Comparison of ENCODE assay signal across 8 mouse cellular contexts in the genomic region with DNA sequence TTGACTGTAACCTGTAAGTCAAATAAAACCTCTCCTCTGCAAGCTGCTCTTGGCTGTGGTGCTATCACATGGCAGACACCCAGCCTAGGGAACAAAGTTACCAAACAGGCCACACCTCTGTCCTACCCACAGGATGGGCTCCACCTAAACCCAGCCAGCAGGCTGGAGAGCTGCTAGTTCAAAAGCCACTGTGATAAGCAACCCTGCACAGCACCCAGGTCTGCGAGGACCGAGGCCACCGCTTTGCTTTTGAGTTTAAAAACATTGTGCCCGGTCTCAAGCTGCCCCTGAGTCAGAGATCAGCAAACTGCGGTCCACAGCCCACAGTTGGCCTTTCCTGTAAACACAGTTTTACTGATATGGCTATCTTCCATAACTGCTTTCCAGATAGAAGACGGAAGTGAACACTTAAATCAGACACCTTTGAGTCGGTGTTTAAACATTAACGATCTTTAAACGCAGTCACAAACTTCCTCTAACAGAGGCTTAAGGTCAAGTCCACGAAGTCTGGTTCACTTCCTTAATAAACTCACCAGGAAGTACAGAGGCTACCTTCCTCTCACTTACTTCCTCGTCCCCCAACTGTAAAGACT. TPM values are rescaled to one million over a fixed set of nuclear protein-coding genes. Genes with fewer than 3 reads are reported as not detected.
DNase-seq lines count a peak whose midpoint lies in the region; ATAC-seq and TF ChIP-seq lines count a peak whose summit lies in the region.

No protein-coding gene starts in this region.

- H3K4me3 ChIP-seq in hindbrain, embryonic 10.5 days: no peak overlapping the region
- H3K4me3 ChIP-seq in hindbrain, embryonic 14.5 days (replicated peaks; ENCODE audit: low read length): no peak overlapping the region
- no peak overlapping the region for H3K4me3 ChIP-seq in cortical plate, adult 2 months (ENCODE audit: insufficient read depth, low read length)
- H3K4me3 ChIP-seq in intestine, embryonic 14.5 days (ENCODE audit: low read depth, low read length): no peak overlapping the region
- H3K4me3 ChIP-seq in lung, embryonic 15.5 days: no peak overlapping the region
- no peak overlapping the region for H3K4me3 ChIP-seq in stomach, embryonic 16.5 days (replicated peaks; ENCODE audit: low read length)
- H3K4me3 ChIP-seq in forebrain, postnatal 0 days (ENCODE audit: low read depth, low read length): no peak overlapping the region

- WGBS in hindbrain, embryonic 10.5 days: 88% methylated on average over 11 of the region's 11 CpGs
- 81% methylated on average over 11 of the region's 11 CpGs for WGBS in hindbrain, embryonic 14.5 days
- 36% methylated on average over 11 of the region's 11 CpGs for WGBS in intestine, embryonic 14.5 days
- 19% methylated on average over 11 of the region's 11 CpGs for WGBS in lung, embryonic 15.5 days
- WGBS in stomach, embryonic 16.5 days: 31% methylated on average over 11 of the region's 11 CpGs
- 83% methylated on average over 11 of the region's 11 CpGs for WGBS in forebrain, postnatal 0 days

- peak overlapping the region; percentile 20; the same call in 1 of the 2 replicates for H3K27ac ChIP-seq in hindbrain, embryonic 10.5 days
- H3K27ac ChIP-seq in hindbrain, embryonic 14.5 days: no peak overlapping the region
- peak overlapping the region; percentile 83 for H3K27ac ChIP-seq in cortical plate, adult 2 months (ENCODE audit: insufficient read depth, low read length)
- peak overlapping the region; percentile 85 for H3K27ac ChIP-seq in intestine, embryonic 14.5 days (ENCODE audit: low read depth)
- peak overlapping the region; percentile 51 for H3K27ac ChIP-seq in lung, embryonic 15.5 days
- peak overlapping the region; percentile 83 for H3K27ac ChIP-seq in stomach, embryonic 16.5 days (ENCODE audit: low read length)
- no peak overlapping the region for H3K27ac ChIP-seq in forebrain, postnatal 0 days (ENCODE audit: low read depth, low read length)

- ATAC-seq in hindbrain, embryonic 14.5 days (ENCODE audit: low FRiP score): no peak
- ATAC-seq in intestine, embryonic 14.5 days (replicated peaks; ENCODE audit: low FRiP score, low TSS enrichment, low read depth): peak; percentile 89
- ATAC-seq in lung, embryonic 15.5 days (ENCODE audit: borderline replicate concordance, extremely low read depth, low FRiP score, low TSS enrichment): peak; percentile 67; the same call in 1 of the 2 replicates
- ATAC-seq in stomach, embryonic 16.5 days (ENCODE audit: insufficient read depth, low FRiP score): peak; percentile 91
- ATAC-seq in forebrain, postnatal 0 days: no peak

- H3K27me3 ChIP-seq in hindbrain, embryonic 10.5 days (ENCODE audit: insufficient read depth, poor library complexity, severe bottlenecking): no peaks in the 10 kb centered on the region
- H3K27me3 ChIP-seq in hindbrain, embryonic 14.5 days (ENCODE audit: control insufficient read depth, insufficient read depth, low read length): no peaks in the 10 kb centered on the region
- H3K27me3 ChIP-seq in intestine, embryonic 14.5 days (replicated peaks; ENCODE audit: control insufficient read depth, insufficient read depth, low read length): no peaks in the 10 kb centered on the region
- no peaks in the 10 kb centered on the region for H3K27me3 ChIP-seq in lung, embryonic 15.5 days
- no peaks in the 10 kb centered on the region for H3K27me3 ChIP-seq in stomach, embryonic 16.5 days (ENCODE audit: control insufficient read depth, insufficient read depth, low read length)
- H3K27me3 ChIP-seq in forebrain, postnatal 0 days (ENCODE audit: insufficient read depth, low read length): no peaks in the 10 kb centered on the region

- H3K36me3 ChIP-seq in hindbrain, embryonic 10.5 days: peaks cover 78% of the 10 kb centered on the region
- peaks cover 16% of the 10 kb centered on the region; the same call in 1 of the 2 replicates for H3K36me3 ChIP-seq in hindbrain, embryonic 14.5 days (replicated peaks; ENCODE audit: control insufficient read depth, insufficient read depth)
- H3K36me3 ChIP-seq in intestine, embryonic 14.5 days (ENCODE audit: control insufficient read depth, insufficient read depth, low read length): peaks cover 10% of the 10 kb centered on the region
- peaks cover under 1% of the 10 kb centered on the region; the same call in 1 of the 2 replicates for H3K36me3 ChIP-seq in lung, embryonic 15.5 days
- no peaks in the 10 kb centered on the region for H3K36me3 ChIP-seq in stomach, embryonic 16.5 days (ENCODE audit: control insufficient read depth, insufficient read depth, low read length)
- H3K36me3 ChIP-seq in forebrain, postnatal 0 days (ENCODE audit: insufficient read depth): peaks cover 12% of the 10 kb centered on the region

- peaks cover 42% of the 10 kb centered on the region for H3K4me1 ChIP-seq in hindbrain, embryonic 10.5 days (replicated peaks)
- H3K4me1 ChIP-seq in hindbrain, embryonic 14.5 days (replicated peaks; ENCODE audit: control insufficient read depth, insufficient read depth, low read length): peaks cover 5% of the 10 kb centered on the region
- H3K4me1 ChIP-seq in cortical plate, adult 2 months (ENCODE audit: control insufficient read depth, insufficient read depth, low read length): peaks cover 2% of the 10 kb centered on the region; the same call in 1 of the 2 replicates
- H3K4me1 ChIP-seq in intestine, embryonic 14.5 days (replicated peaks; ENCODE audit: control insufficient read depth, insufficient read depth, low read length): peaks cover 20% of the 10 kb centered on the region
- peaks cover 11% of the 10 kb centered on the region; the same call in 1 of the 2 replicates for H3K4me1 ChIP-seq in lung, embryonic 15.5 days
- H3K4me1 ChIP-seq in stomach, embryonic 16.5 days (ENCODE audit: control insufficient read depth, insufficient read depth, low read length): peaks cover 20% of the 10 kb centered on the region
- H3K4me1 ChIP-seq in forebrain, postnatal 0 days (ENCODE audit: insufficient read depth): 0 out of 2 replicates have a peak, but pooled peaks cover 2% of the 10 kb centered on the region

- no peak for TF ChIP-seq CTCF in cortical plate, adult 2 months (IDR thresholded peaks at IDR 0.05; ENCODE audit: extremely low read depth, insufficient read depth, low read length)
- no peak for TF ChIP-seq CTCF in forebrain, postnatal 0 days (IDR thresholded peaks at IDR 0.05; ENCODE audit: low read depth)

- no peak overlapping the region for H3K4me2 ChIP-seq in hindbrain, embryonic 14.5 days (replicated peaks)
- H3K4me2 ChIP-seq in intestine, embryonic 14.5 days (ENCODE audit: low read length): peak overlapping the region; percentile 26; the same call in 1 of the 2 replicates
- H3K4me2 ChIP-seq in lung, embryonic 15.5 days: peak overlapping the region; percentile 2; the same call in 1 of the 2 replicates
- peak overlapping the region; percentile 20 for H3K4me2 ChIP-seq in stomach, embryonic 16.5 days (ENCODE audit: low read depth, low read length)
- no peak overlapping the region for H3K4me2 ChIP-seq in forebrain, postnatal 0 days (ENCODE audit: low read depth)

- no peak for TF ChIP-seq POLR2A in cortical plate, adult 2 months (IDR thresholded peaks at IDR 0.05; ENCODE audit: extremely low read depth, insufficient read depth, low read length)

- H3K9ac ChIP-seq in hindbrain, embryonic 14.5 days: no peak overlapping the region
- H3K9ac ChIP-seq in intestine, embryonic 14.5 days (ENCODE audit: low read length): no peak overlapping the region
- H3K9ac ChIP-seq in lung, embryonic 15.5 days: no peak overlapping the region
- H3K9ac ChIP-seq in stomach, embryonic 16.5 days (ENCODE audit: low read length): no peak overlapping the region
- H3K9ac ChIP-seq in forebrain, postnatal 0 days: no peak overlapping the region

- no peak for DNase-seq in hindbrain, embryonic 10.5 days (ENCODE audit: low spot score)
- no peak for DNase-seq in hindbrain, embryonic 14.5 days (ENCODE audit: low spot score)
- DNase-seq in intestine, embryonic 14.5 days (ENCODE audit: low spot score): peak; percentile 74
- DNase-seq in forebrain, postnatal 0 days: no peak
- no peak for DNase-seq in ovary, postnatal 14 days (ENCODE audit: low spot score)

- H3K9me3 ChIP-seq in hindbrain, embryonic 10.5 days: no peaks in the 10 kb centered on the region
- H3K9me3 ChIP-seq in hindbrain, embryonic 14.5 days (ENCODE audit: control insufficient read depth, low read length): no peaks in the 10 kb centered on the region
- H3K9me3 ChIP-seq in intestine, embryonic 14.5 days (ENCODE audit: control insufficient read depth, low read length): no peaks in the 10 kb centered on the region
- no peaks in the 10 kb centered on the region for H3K9me3 ChIP-seq in lung, embryonic 15.5 days
- no peaks in the 10 kb centered on the region for H3K9me3 ChIP-seq in stomach, embryonic 16.5 days (replicated peaks; ENCODE audit: control insufficient read depth, low read length)
- H3K9me3 ChIP-seq in forebrain, postnatal 0 days (ENCODE audit: low read length): no peaks in the 10 kb centered on the region

RNA-seq across cellular contexts. Expression of a gene that starts 7.0 kb away (rescaled TPM):
- 144 and 181 TPM in 2 replicates for polyA plus RNA-seq in hindbrain, embryonic 10.5 days (2016; fragmentation: Nextera tagmentation; extraction: Ambion mirVana)
- 25.3 and 29.7 TPM in 2 replicates for polyA plus RNA-seq in hindbrain, embryonic 14.5 days (2014; fragmentation: Nextera tagmentation; extraction: Ambion mirVana)
- 13.1 and 17.0 TPM in 2 replicates for polyA plus RNA-seq in cortical plate, adult 2 months (2012; rRNA removed)
- 86.5 and 88.7 TPM in 2 replicates for polyA plus RNA-seq in intestine, embryonic 14.5 days (2014; fragmentation: Nextera tagmentation; extraction: Ambion mirVana)
- 36.3 and 38.0 TPM in 2 replicates for polyA plus RNA-seq in lung, embryonic 15.5 days (2015; fragmentation: Nextera tagmentation; extraction: Ambion mirVana)
- 89.8 and 108 TPM in 2 replicates for polyA plus RNA-seq in stomach, embryonic 16.5 days (2015; fragmentation: Nextera tagmentation; extraction: Ambion mirVana)
- 22.1 and 23.2 TPM in 2 replicates for total RNA-seq in forebrain, postnatal 0 days (2014; rRNA removed)
- polyA plus RNA-seq in forebrain, postnatal 0 days (2015; fragmentation: Nextera tagmentation; extraction: Ambion mirVana): 16.8 and 18.6 TPM in 2 replicates

RNA-seq across cellular contexts. Expression of a gene that starts 25.3 kb away (rescaled TPM):
- polyA plus RNA-seq in hindbrain, embryonic 10.5 days (2016; fragmentation: Nextera tagmentation; extraction: Ambion mirVana): not detected in 2 replicates
- polyA plus RNA-seq in hindbrain, embryonic 14.5 days (2014; fragmentation: Nextera tagmentation; extraction: Ambion mirVana): not detected in 2 replicates
- polyA plus RNA-seq in cortical plate, adult 2 months (2012; rRNA removed): not detected in 2 replicates
- polyA plus RNA-seq in intestine, embryonic 14.5 days (2014; fragmentation: Nextera tagmentation; extraction: Ambion mirVana): not detected in 2 replicates
- not detected in 2 replicates for polyA plus RNA-seq in lung, embryonic 15.5 days (2015; fragmentation: Nextera tagmentation; extraction: Ambion mirVana)
- not detected in 2 replicates for polyA plus RNA-seq in stomach, embryonic 16.5 days (2015; fragmentation: Nextera tagmentation; extraction: Ambion mirVana)
- total RNA-seq in forebrain, postnatal 0 days (2014; rRNA removed): not detected in 2 replicates
- not detected in 2 replicates for polyA plus RNA-seq in forebrain, postnatal 0 days (2015; fragmentation: Nextera tagmentation; extraction: Ambion mirVana)

RNA-seq across cellular contexts. Expression of a gene that starts 41.5 kb away (rescaled TPM):
- 0.05 TPM in 1 of 2 replicates, not detected in the other for polyA plus RNA-seq in hindbrain, embryonic 10.5 days (2016; fragmentation: Nextera tagmentation; extraction: Ambion mirVana)
- 0.05 and 0.16 TPM in 2 replicates for polyA plus RNA-seq in hindbrain, embryonic 14.5 days (2014; fragmentation: Nextera tagmentation; extraction: Ambion mirVana)
- 0.10 TPM in 1 of 2 replicates, not detected in the other for polyA plus RNA-seq in cortical plate, adult 2 months (2012; rRNA removed)
- 0.07 TPM in 1 of 2 replicates, not detected in the other for polyA plus RNA-seq in intestine, embryonic 14.5 days (2014; fragmentation: Nextera tagmentation; extraction: Ambion mirVana)
- polyA plus RNA-seq in lung, embryonic 15.5 days (2015; fragmentation: Nextera tagmentation; extraction: Ambion mirVana): not detected in 2 replicates
- not detected in 2 replicates for polyA plus RNA-seq in stomach, embryonic 16.5 days (2015; fragmentation: Nextera tagmentation; extraction: Ambion mirVana)
- total RNA-seq in forebrain, postnatal 0 days (2014; rRNA removed): 0.08 TPM in 1 of 2 replicates, not detected in the other
- 0.21 and 0.42 TPM in 2 replicates for polyA plus RNA-seq in forebrain, postnatal 0 days (2015; fragmentation: Nextera tagmentation; extraction: Ambion mirVana)

RNA-seq across cellular contexts. Expression of a gene that starts 43.5 kb away (rescaled TPM):
- polyA plus RNA-seq in hindbrain, embryonic 10.5 days (2016; fragmentation: Nextera tagmentation; extraction: Ambion mirVana): 0.04 TPM in 1 of 2 replicates, not detected in the other
- polyA plus RNA-seq in hindbrain, embryonic 14.5 days (2014; fragmentation: Nextera tagmentation; extraction: Ambion mirVana): not detected in 2 replicates
- polyA plus RNA-seq in cortical plate, adult 2 months (2012; rRNA removed): 0.04 and 0.06 TPM in 2 replicates
- polyA plus RNA-seq in intestine, embryonic 14.5 days (2014; fragmentation: Nextera tagmentation; extraction: Ambion mirVana): not detected in 2 replicates
- not detected in 2 replicates for polyA plus RNA-seq in lung, embryonic 15.5 days (2015; fragmentation: Nextera tagmentation; extraction: Ambion mirVana)
- not detected in 2 replicates for polyA plus RNA-seq in stomach, embryonic 16.5 days (2015; fragmentation: Nextera tagmentation; extraction: Ambion mirVana)
- total RNA-seq in forebrain, postnatal 0 days (2014; rRNA removed): 0.08 and 0.33 TPM in 2 replicates
- polyA plus RNA-seq in forebrain, postnatal 0 days (2015; fragmentation: Nextera tagmentation; extraction: Ambion mirVana): not detected in 2 replicates

Comparison
In these comparisons a context has a peak if more than half of its experiments do, and no peak if none do; other contexts are left out.
1. H3K27ac ChIP-seq: peak in hindbrain, embryonic 10.5 days (single experiment), cortical plate, adult 2 months (single experiment), intestine, embryonic 14.5 days (single experiment), lung, embryonic 15.5 days (single experiment) and stomach, embryonic 16.5 days (single experiment); none in hindbrain, embryonic 14.5 days (single experiment) and forebrain, postnatal 0 days (single experiment).
2. ATAC-seq: peak in intestine, embryonic 14.5 days (single experiment), lung, embryonic 15.5 days (single experiment) and stomach, embryonic 16.5 days (single experiment); none in hindbrain, embryonic 14.5 days (single experiment) and forebrain, postnatal 0 days (single experiment).
3. H3K4me2 ChIP-seq: peak in intestine, embryonic 14.5 days (single experiment), lung, embryonic 15.5 days (single experiment) and stomach, embryonic 16.5 days (single experiment); none in hindbrain, embryonic 14.5 days (single experiment) and forebrain, postnatal 0 days (single experiment).